Mouse (Mus musculus) ES-Bruce4 (cell line): ENCODE measurements around the gene Ror2.

Experiments
- CTCF ChIP-seq: IDR thresholded peaks from one replicate; pipeline ENCODE4 v1.8.1; 2011; ENCODE audit warnings: low read depth, low read length
- EP300 ChIP-seq: IDR thresholded peaks from 2 replicates; pipeline ENCODE4 v1.6.1; 2011; ENCODE audit warnings: low read depth, low read length; ENCODE audit not compliant: insufficient read depth
- POLR2A ChIP-seq: IDR thresholded peaks from one replicate; pipeline ENCODE4 v1.8.1; 2011; ENCODE audit warnings: low read length; ENCODE audit not compliant: insufficient read depth

DNA sequence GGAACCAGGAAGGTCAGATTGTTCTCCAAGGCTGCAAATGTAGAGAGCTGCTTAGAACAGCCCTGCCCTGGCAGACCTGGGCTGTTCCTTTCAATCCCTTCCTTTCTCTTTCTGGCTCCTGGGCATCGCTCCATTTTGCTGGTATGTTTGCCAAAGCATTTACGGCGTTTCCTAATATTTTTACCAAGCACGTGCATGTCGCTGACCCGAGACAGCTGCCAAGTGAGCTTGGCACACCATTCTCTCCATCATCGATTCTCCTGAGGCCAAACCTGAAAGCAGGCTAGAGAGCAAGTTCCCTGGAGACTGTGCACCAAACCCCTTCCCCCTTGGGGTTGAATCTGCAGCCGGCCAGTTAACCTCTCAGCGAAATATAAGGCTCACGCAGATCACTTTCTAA lies 143.7 kb downstream of the Ror2 start:
- TF ChIP-seq EP300 (no peak), CTCF (no peak), POLR2A (no peak)
